Comparison of ENCODE assay signal across 20 mouse cellular contexts in genomic region chr13:114048688-114049087, GRCm38 (mm10).
DNase-seq lines count a peak whose midpoint lies in the region; ATAC-seq and TF ChIP-seq lines count a peak whose summit lies in the region.
"Had no signal": no experiment of that assay in that cellular context is flagged by ENCODE, and none has a peak within 500 bp of the region (broad histone marks: within the 10 kb centered on the region; RNA-seq: fewer than 3 reads in every experiment).

No protein-coding gene starts in this region.

- H3K4me3 ChIP-seq in midbrain, embryonic 11.5 days (ENCODE audit: low read depth, low read length): no peak overlapping the region
- no peak overlapping the region for H3K4me3 ChIP-seq in midbrain, embryonic 14.5 days (replicated peaks; ENCODE audit: low read depth, low read length)
- no peak overlapping the region for H3K4me3 ChIP-seq in olfactory bulb, adult 2 months (ENCODE audit: insufficient read depth, low read depth, low read length)
- H3K4me3 ChIP-seq: embryonic facial prominence, embryonic 12.5 days; embryonic facial prominence, embryonic 15.5 days; forebrain, embryonic 13.5 days had no signal

- H3K4me1 ChIP-seq in midbrain, embryonic 11.5 days (ENCODE audit: control insufficient read depth, insufficient read depth, low read length): peaks cover 37% of the 10 kb centered on the region
- H3K4me1 ChIP-seq in midbrain, embryonic 14.5 days (ENCODE audit: control insufficient read depth, insufficient read depth, low read length): peaks cover 13% of the 10 kb centered on the region
- H3K4me1 ChIP-seq in olfactory bulb, adult 2 months (ENCODE audit: control insufficient read depth, insufficient read depth, low read length): peaks cover 12% of the 10 kb centered on the region

- no peak overlapping the region for H3K4me2 ChIP-seq in midbrain, embryonic 11.5 days
- no peak overlapping the region for H3K4me2 ChIP-seq in midbrain, embryonic 14.5 days (ENCODE audit: low read length)
- H3K4me2 ChIP-seq: embryonic facial prominence, embryonic 12.5 days; embryonic facial prominence, embryonic 15.5 days; forebrain, embryonic 13.5 days; heart, embryonic 11.5 days; hindbrain, embryonic 14.5 days had no signal

- H3K27ac ChIP-seq in midbrain, embryonic 11.5 days (ENCODE audit: low read depth, low read length): no peak overlapping the region
- H3K27ac ChIP-seq in midbrain, embryonic 14.5 days (replicated peaks; ENCODE audit: low read depth, low read length): no peak overlapping the region
- H3K27ac ChIP-seq in olfactory bulb, adult 2 months (ENCODE audit: insufficient read depth, low read depth, low read length): peak overlapping the region; percentile 59
- H3K27ac ChIP-seq: embryonic facial prominence, embryonic 12.5 days; embryonic facial prominence, embryonic 15.5 days; forebrain, embryonic 13.5 days; hindbrain, embryonic 14.5 days; hindbrain, postnatal 0 days had no signal

- no peaks in the 10 kb centered on the region for H3K9me3 ChIP-seq in midbrain, embryonic 11.5 days (ENCODE audit: control insufficient read depth, low read length)
- no peaks in the 10 kb centered on the region for H3K9me3 ChIP-seq in midbrain, embryonic 14.5 days (ENCODE audit: control insufficient read depth, low read length)
- H3K9me3 ChIP-seq: embryonic facial prominence, embryonic 12.5 days; embryonic facial prominence, embryonic 15.5 days; forebrain, embryonic 13.5 days had no signal

- ATAC-seq in midbrain, embryonic 11.5 days (ENCODE audit: low FRiP score): no peak
- no peak for ATAC-seq in midbrain, embryonic 14.5 days (ENCODE audit: low FRiP score, low TSS enrichment)
- ATAC-seq: CD4-positive, CD25-positive, alpha-beta regulatory T cell, adult 4 months; forebrain, embryonic 13.5 days; hindbrain, postnatal 0 days; inflammation-experienced regulatory T-cells, adult 6 months; intestine, embryonic 16.5 days had no signal

- no peak overlapping the region for H3K9ac ChIP-seq in midbrain, embryonic 11.5 days (ENCODE audit: low read length)
- H3K9ac ChIP-seq in midbrain, embryonic 14.5 days (replicated peaks; ENCODE audit: low read length): no peak overlapping the region
- H3K9ac ChIP-seq: embryonic facial prominence, embryonic 12.5 days; embryonic facial prominence, embryonic 15.5 days; forebrain, embryonic 13.5 days; hindbrain, embryonic 14.5 days had no signal

- TF ChIP-seq CTCF in olfactory bulb, adult 2 months (IDR thresholded peaks at IDR 0.05; ENCODE audit: insufficient read depth, low read depth, low read length): no peak

- no peaks in the 10 kb centered on the region for H3K27me3 ChIP-seq in midbrain, embryonic 11.5 days (ENCODE audit: control insufficient read depth, insufficient read depth, low read length)
- H3K27me3 ChIP-seq in midbrain, embryonic 14.5 days (ENCODE audit: control insufficient read depth, insufficient read depth, low read length): no peaks in the 10 kb centered on the region
- H3K27me3 ChIP-seq: embryonic facial prominence, embryonic 12.5 days; embryonic facial prominence, embryonic 15.5 days; forebrain, embryonic 13.5 days had no signal

- no peaks in the 10 kb centered on the region for H3K36me3 ChIP-seq in midbrain, embryonic 11.5 days (ENCODE audit: control insufficient read depth, insufficient read depth, low read length)
- no peaks in the 10 kb centered on the region for H3K36me3 ChIP-seq in midbrain, embryonic 14.5 days (ENCODE audit: control insufficient read depth, insufficient read depth, low read length)
- H3K36me3 ChIP-seq: embryonic facial prominence, embryonic 12.5 days; embryonic facial prominence, embryonic 15.5 days had no signal

- whole genome bisulfite sequencing in midbrain, embryonic 11.5 days: 25% methylated on average over 3 of the region's 3 CpGs
- WGBS in midbrain, embryonic 14.5 days: 22% methylated on average over 3 of the region's 3 CpGs
- 49% methylated on average over 3 of the region's 3 CpGs for WGBS in olfactory bulb, adult 2 months

- no peak for TF ChIP-seq POLR2A in olfactory bulb, adult 2 months (IDR thresholded peaks at IDR 0.05; ENCODE audit: insufficient read depth, low read depth, low read length)

- DNase-seq in heart, adult 11 months: peak; percentile 74
- DNase-seq in heart, adult 18-20 months: no peak
- DNase-seq in midbrain, embryonic 11.5 days (ENCODE audit: low spot score, missing footprints): peak; percentile 81
- no peak for DNase-seq in midbrain, embryonic 14.5 days
- DNase-seq in adrenal gland, adult 2 months: no peak
- DNase-seq: cerebellum, adult 11 months; cerebellum, adult 2 months; cerebellum, adult 9-11 months; cerebellum, postnatal 25 days; gastrocnemius, postnatal 25 days had no signal

Comparison
In these comparisons a context has a peak if more than half of its experiments do, and no peak if none do; other contexts are left out.
1. DNase-seq: peak in heart, adult 11 months (single experiment) and midbrain, embryonic 11.5 days (single experiment); none in heart, adult 18-20 months (0 of 2), midbrain, embryonic 14.5 days (single experiment) and adrenal gland, adult 2 months (single experiment).